Mouse (Mus musculus): ENCODE measurements around the gene Bloc1s2. TPM values are rescaled to one million over a fixed set of nuclear protein-coding genes. Genes with fewer than 3 reads are reported as not detected.
A peak's percentile ranks its signal among the peaks of the same experiment; 100 is the strongest.

The Bloc1s2 gene
- polyA plus RNA-seq, 1 experiment from 2014 or later: 156 TPM

GRCm38 (mm10) chr19:44153781-44154180 is 7.5 kb upstream of the Bloc1s2 start:
- Histone ChIP-seq H3K4me2 (replicated peaks) (no peak overlapping the region), H3K27me3 (peaks cover 24% of the 10 kb centered on the region), H3K9me3 (no peaks in the 10 kb centered on the region), H3K4me1 (replicated peaks) (no peaks in the 10 kb centered on the region), H3K36me3 (no peaks in the 10 kb centered on the region), H3K27ac (no peak overlapping the region), H3K4me3 (replicated peaks) (no peak overlapping the region), H3K9ac (replicated peaks) (no peak overlapping the region)
- WGBS: 81% methylated on average over 5 of the region's 5 CpGs
- ATAC-seq: no peak

GRCm38 (mm10) chr19:44148991-44149390 is 2.7 kb upstream of the Bloc1s2 start:
- no peak overlapping the region for H3K27ac ChIP-seq
- H3K36me3 ChIP-seq: peaks cover 8% of the 10 kb centered on the region
- H3K27me3 ChIP-seq: peaks cover 12% of the 10 kb centered on the region
- H3K4me3 ChIP-seq (replicated peaks): no peak overlapping the region
- H3K9ac ChIP-seq (replicated peaks): no peak overlapping the region
- no peaks in the 10 kb centered on the region for H3K9me3 ChIP-seq
- WGBS: 75% methylated on average over 2 of the region's 2 CpGs
- H3K4me1 ChIP-seq (replicated peaks): peaks cover 17% of the 10 kb centered on the region
- ATAC-seq: no peak
- no peak overlapping the region for H3K4me2 ChIP-seq (replicated peaks)

- Histone ChIP-seq H3K4me3 (replicated peaks) (no peak overlapping the region), H3K27me3 (peaks cover 11% of the 10 kb centered on the region), H3K9ac (replicated peaks) (no peak overlapping the region), H3K9me3 (no peaks in the 10 kb centered on the region), H3K27ac (no peak overlapping the region), H3K4me1 (replicated peaks) (peaks cover 17% of the 10 kb centered on the region), H3K4me2 (replicated peaks) (no peak overlapping the region), H3K36me3 (peaks cover 15% of the 10 kb centered on the region)
- WGBS: 22% methylated on average over 2 of the region's 2 CpGs
- no peak for ATAC-seq
Measured at GRCm38 (mm10) chr19:44148345-44148744, 2.1 kb upstream of the Bloc1s2 start.

GRCm38 (mm10) chr19:44146951-44147350 is 705 bp upstream of the Bloc1s2 start:
- peaks cover 29% of the 10 kb centered on the region for H3K36me3 ChIP-seq
- H3K27ac ChIP-seq: no peak overlapping the region
- no peak overlapping the region for H3K9ac ChIP-seq (replicated peaks)
- no peak for ATAC-seq
- 96% methylated on average over 8 of the region's 8 CpGs for WGBS
- peaks cover 11% of the 10 kb centered on the region for H3K27me3 ChIP-seq
- no peak overlapping the region for H3K4me3 ChIP-seq (replicated peaks)
- H3K4me1 ChIP-seq (replicated peaks): peaks cover 17% of the 10 kb centered on the region
- no peak overlapping the region for H3K4me2 ChIP-seq (replicated peaks)
- H3K9me3 ChIP-seq: no peaks in the 10 kb centered on the region

DNA sequence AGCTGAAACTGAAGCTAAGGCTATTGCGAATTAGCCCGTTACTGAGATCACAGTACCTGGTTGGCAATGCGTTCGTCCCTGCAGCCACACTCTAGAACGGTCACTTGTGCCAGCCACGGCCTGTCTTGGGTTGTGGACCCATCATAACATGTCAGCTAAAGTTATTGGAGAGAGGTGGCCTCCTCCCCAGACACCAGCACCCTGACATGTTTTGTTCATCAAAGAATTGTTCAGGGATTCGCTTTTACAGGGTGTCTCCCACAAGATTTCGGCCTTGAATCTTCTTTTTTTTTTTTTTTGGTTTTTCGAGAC is 278 bp upstream of the Bloc1s2 start:
- Histone ChIP-seq H3K4me2 (replicated peaks) (peak overlapping the region; percentile 83), H3K4me3 (replicated peaks) (peak overlapping the region; percentile 76), H3K27ac (peak overlapping the region; percentile 51), H3K9me3 (no peaks in the 10 kb centered on the region), H3K36me3 (peaks cover 33% of the 10 kb centered on the region), H3K9ac (replicated peaks) (peak overlapping the region; percentile 74), H3K4me1 (replicated peaks) (peaks cover 17% of the 10 kb centered on the region), H3K27me3 (peaks cover 11% of the 10 kb centered on the region)
- peak; percentile 76 for ATAC-seq
- WGBS: 62% methylated on average over 9 of the region's 9 CpGs

DNA sequence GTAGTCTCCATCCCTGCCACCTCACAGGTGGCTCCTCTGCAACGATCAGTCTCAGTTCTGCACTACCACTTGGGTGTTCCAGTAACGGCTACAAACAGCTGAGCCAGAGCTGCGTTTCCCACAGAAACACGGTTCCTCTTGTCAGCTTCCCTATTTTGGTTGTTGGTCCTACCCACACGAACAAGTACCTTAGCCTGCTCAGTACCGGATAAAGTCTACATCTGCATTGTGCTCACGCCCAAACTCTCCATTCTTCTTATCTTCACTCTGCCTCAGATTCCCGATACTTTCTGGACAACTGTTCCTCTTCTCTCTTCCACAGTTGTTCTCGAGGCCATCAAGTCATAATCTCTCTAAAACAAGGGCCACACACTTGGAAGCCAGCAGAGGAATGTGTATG is 1.9 kb downstream of the Bloc1s2 start:
- ATAC-seq: no peak
- Histone ChIP-seq H3K9ac (replicated peaks) (no peak overlapping the region), H3K36me3 (peaks cover 51% of the 10 kb centered on the region), H3K4me3 (replicated peaks) (no peak overlapping the region; the same call in 1 of the 2 replicates), H3K9me3 (no peaks in the 10 kb centered on the region), H3K4me2 (replicated peaks) (no peak overlapping the region), H3K27me3 (peaks cover 6% of the 10 kb centered on the region), H3K4me1 (replicated peaks) (peaks cover 17% of the 10 kb centered on the region), H3K27ac (no peak overlapping the region)
- 95% methylated on average over 9 of the region's 9 CpGs for WGBS

DNA sequence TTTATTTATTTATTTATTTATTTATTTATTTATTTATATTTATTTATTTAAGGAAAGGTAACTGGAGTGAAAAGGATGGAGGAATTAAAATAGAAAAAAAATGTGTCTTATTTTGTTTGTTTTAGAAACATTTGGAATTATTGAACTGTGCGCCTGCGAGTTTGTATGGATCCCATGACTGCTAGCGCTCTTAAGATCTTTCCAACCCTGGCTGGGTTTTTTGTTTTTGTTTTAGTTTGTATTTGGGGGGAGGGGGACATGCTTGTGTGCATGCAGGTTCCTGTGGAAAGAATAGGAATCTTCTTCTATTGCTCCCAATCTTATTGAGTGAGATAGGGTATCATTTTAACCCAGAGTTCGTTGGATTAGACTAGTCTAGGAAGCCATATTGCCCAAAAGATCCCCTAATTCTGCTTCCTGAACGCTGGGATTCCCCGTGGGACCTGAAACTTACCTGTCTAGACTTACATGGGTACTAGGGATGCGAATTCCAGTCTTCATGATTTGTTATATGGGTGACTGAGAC is 10.2 kb downstream of the Bloc1s2 start:
- Histone ChIP-seq H3K4me3 (replicated peaks) (peak overlapping the region; percentile 83), H3K27me3 (no peaks in the 10 kb centered on the region), H3K9ac (replicated peaks) (no peak overlapping the region), H3K4me1 (replicated peaks) (peaks cover 9% of the 10 kb centered on the region), H3K9me3 (peaks cover 3% of the 10 kb centered on the region; the same call in 1 of the 2 replicates), H3K4me2 (replicated peaks) (peak overlapping the region; percentile 60), H3K27ac (peak overlapping the region; percentile 62), H3K36me3 (peaks cover 40% of the 10 kb centered on the region)
- peak; percentile 47 for ATAC-seq
- 30% methylated on average over 7 of the region's 7 CpGs for WGBS

- Histone ChIP-seq H3K4me1 (replicated peaks) (peaks cover 9% of the 10 kb centered on the region), H3K36me3 (peaks cover 40% of the 10 kb centered on the region), H3K4me3 (replicated peaks) (peak within 1 kb of the TSS; percentile 83), H3K9ac (replicated peaks) (peak within 1 kb of the TSS; percentile 76), H3K4me2 (replicated peaks) (peak within 1 kb of the TSS; percentile 78), H3K9me3 (peaks cover 3% of the 10 kb centered on the region; the same call in 1 of the 2 replicates), H3K27me3 (no peaks in the 10 kb centered on the region), H3K27ac (peak within 1 kb of the TSS; percentile 93)
- ATAC-seq: peak; percentile 95
- under 1% methylated on average over 45 of the region's 45 CpGs for WGBS
Measured at GRCm38 (mm10) chr19:44135072-44135959, 10.9 kb downstream of the Bloc1s2 start, which contains the start of gene Cwf19l1. TSS of gene Cwf19l1 (minus strand) at chr19:44135876.

DNA sequence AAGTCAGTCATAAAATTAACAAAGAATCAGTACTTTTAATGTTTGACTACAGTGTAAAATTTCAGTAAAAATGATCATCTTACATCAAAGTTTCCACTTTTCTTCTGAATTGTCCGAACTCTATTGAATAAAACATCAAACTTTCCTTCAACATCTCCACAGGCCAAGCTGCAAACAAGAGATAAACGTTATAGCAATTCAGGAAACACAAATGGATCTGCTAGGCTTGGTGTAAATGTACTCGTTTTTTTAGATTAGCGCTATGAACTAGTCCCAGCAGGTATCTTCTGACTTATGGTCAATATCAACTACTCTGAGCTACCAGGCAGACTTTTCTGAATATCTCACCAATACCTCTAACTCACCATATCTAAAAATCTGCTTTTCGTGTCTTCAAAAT is 13.3 kb downstream of the Bloc1s2 start:
- H3K9ac ChIP-seq (replicated peaks): no peak overlapping the region
- no peak for ATAC-seq
- H3K27me3 ChIP-seq: no peaks in the 10 kb centered on the region
- no peak overlapping the region for H3K27ac ChIP-seq
- H3K4me3 ChIP-seq (replicated peaks): no peak overlapping the region
- H3K4me2 ChIP-seq (replicated peaks): no peak overlapping the region
- peaks cover 9% of the 10 kb centered on the region for H3K4me1 ChIP-seq (replicated peaks)
- peaks cover 41% of the 10 kb centered on the region for H3K36me3 ChIP-seq
- WGBS: 95% methylated on average over 5 of the region's 5 CpGs
- H3K9me3 ChIP-seq: no peaks in the 10 kb centered on the region

DNA sequence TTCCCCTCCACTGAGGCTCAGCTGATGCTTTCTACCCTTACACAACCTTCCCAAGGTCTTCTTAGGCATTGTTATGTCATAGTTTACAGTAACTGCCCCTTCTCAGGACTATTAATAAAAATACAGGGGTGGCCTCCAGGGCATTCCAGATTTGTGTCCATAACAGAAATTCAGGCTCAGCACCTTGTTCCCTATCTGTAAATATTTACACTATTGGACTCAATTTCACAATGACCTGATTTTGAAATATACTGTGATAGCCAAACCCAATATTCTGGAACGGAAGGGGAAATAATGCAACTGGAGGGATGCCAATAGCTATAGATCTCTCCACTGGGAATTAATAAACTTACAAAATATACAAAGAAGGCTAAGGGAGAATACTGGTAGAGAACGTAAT is 17.7 kb downstream of the Bloc1s2 start:
- no peak overlapping the region for H3K27ac ChIP-seq
- H3K4me3 ChIP-seq (replicated peaks): no peak overlapping the region
- H3K4me1 ChIP-seq (replicated peaks): no peaks in the 10 kb centered on the region
- H3K27me3 ChIP-seq: no peaks in the 10 kb centered on the region
- H3K4me2 ChIP-seq (replicated peaks): no peak overlapping the region
- no peak for ATAC-seq
- H3K9me3 ChIP-seq: no peaks in the 10 kb centered on the region
- H3K36me3 ChIP-seq: peaks cover 78% of the 10 kb centered on the region
- no peak overlapping the region for H3K9ac ChIP-seq (replicated peaks)
- WGBS: 96% methylated on average over 2 of the region's 2 CpGs

GRCm38 (mm10) chr19:44127729-44128497 is 18.3 kb downstream of the Bloc1s2 start:
- ATAC-seq: no peak
- H3K9me3 ChIP-seq: no peaks in the 10 kb centered on the region
- no peak overlapping the region for H3K4me2 ChIP-seq (replicated peaks)
- H3K4me1 ChIP-seq (replicated peaks): no peaks in the 10 kb centered on the region
- H3K9ac ChIP-seq (replicated peaks): no peak overlapping the region
- 93% methylated on average over 10 of the region's 10 CpGs for WGBS
- no peak overlapping the region for H3K27ac ChIP-seq
- no peaks in the 10 kb centered on the region for H3K27me3 ChIP-seq
- H3K4me3 ChIP-seq (replicated peaks): no peak overlapping the region
- peaks cover 84% of the 10 kb centered on the region for H3K36me3 ChIP-seq

- Histone ChIP-seq H3K9ac (replicated peaks) (no peak overlapping the region), H3K27ac (no peak overlapping the region), H3K36me3 (peaks cover 85% of the 10 kb centered on the region), H3K4me1 (replicated peaks) (no peaks in the 10 kb centered on the region), H3K9me3 (no peaks in the 10 kb centered on the region), H3K4me3 (replicated peaks) (no peak overlapping the region), H3K4me2 (replicated peaks) (no peak overlapping the region), H3K27me3 (no peaks in the 10 kb centered on the region)
- no peak for ATAC-seq
- WGBS: 96% methylated on average over 7 of the region's 7 CpGs
Measured at GRCm38 (mm10) chr19:44121137-44121536, 25.1 kb downstream of the Bloc1s2 start.

Data from midbrain, embryonic 13.5 days (tissue).